Mouse (Mus musculus): Measurements from ENCODE around the gene Csrnp2. TPM values are rescaled to one million over a fixed set of nuclear protein-coding genes. Genes with fewer than 3 reads are reported as not detected.
"Not testable (repeated sequence)": the region's sequence is repeated elsewhere in the genome, so short reads cannot be mapped to it uniquely, and the experiment has no call there.

Csrnp2 gene
- polyA plus RNA-seq, 1 experiment from 2014 or later = 28.9 TPM

DNA sequence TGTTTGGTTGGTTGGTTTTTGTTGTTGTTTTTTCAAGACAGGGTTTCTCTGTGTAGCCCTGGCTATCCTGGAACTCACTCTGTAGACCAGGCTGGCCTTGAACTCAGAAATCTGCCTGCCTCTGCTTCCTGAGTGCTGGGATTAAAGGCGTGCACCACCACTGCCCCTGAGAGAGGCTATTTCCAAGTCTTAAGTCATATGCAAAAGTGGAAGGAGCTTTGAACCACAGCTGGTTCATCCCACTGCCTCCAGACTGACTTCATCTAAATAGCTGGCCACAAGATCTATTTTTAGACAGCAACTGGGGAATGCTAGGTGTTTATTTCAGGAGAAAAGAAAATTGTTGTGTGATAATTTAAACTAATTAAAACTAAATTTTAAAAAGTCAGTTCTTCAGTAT is 7.0 kb downstream of the Csrnp2 start:
- H3K4me3 ChIP-seq (ENCODE audit: low read depth, low read length); H3K27ac ChIP-seq (ENCODE audit: low read depth, low read length); DNase-seq (ENCODE audit: low spot score); H3K27me3 ChIP-seq (ENCODE audit: control insufficient read depth, insufficient read depth, low read length); H3K4me2 ChIP-seq (ENCODE audit: low read depth); H3K9me3 ChIP-seq (ENCODE audit: control insufficient read depth, low read length); ATAC-seq (ENCODE audit: insufficient read depth, low FRiP score, low TSS enrichment); H3K9ac ChIP-seq (ENCODE audit: low read length); H3K4me1 ChIP-seq (ENCODE audit: control insufficient read depth, insufficient read depth, low read length): not testable (repeated sequence)
- WGBS = 95% methylated on average over 1 of the region's 1 CpGs
- peaks cover 14% of the 10 kb centered on the region for H3K36me3 ChIP-seq (ENCODE audit: control insufficient read depth, insufficient read depth, low read length)

DNA sequence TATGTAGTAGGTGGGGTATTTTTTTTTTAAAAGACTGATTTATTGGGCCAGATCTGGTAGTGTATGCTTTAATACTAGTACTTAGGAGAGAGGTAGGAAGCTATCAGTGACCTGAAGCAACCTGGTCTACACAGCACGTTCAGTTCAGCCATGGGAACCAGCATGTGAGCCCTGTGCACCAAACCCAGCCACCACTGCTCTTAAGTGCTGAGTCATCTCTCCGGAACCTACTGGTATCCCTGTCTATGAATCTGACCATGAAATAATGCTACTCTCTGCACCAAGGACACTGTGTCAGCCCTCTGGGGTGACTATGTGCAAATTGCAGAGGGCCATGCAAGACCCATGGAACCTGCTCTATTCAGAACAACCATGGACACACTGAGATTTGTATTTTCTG is 8.2 kb downstream of the Csrnp2 start:
- Histone ChIP-seq H3K27me3 (ENCODE audit: control insufficient read depth, insufficient read depth, low read length) (no peaks in the 10 kb centered on the region), H3K9me3 (ENCODE audit: control insufficient read depth, low read length) (no peaks in the 10 kb centered on the region), H3K4me3 (ENCODE audit: low read depth, low read length) (no peak overlapping the region), H3K4me1 (ENCODE audit: control insufficient read depth, insufficient read depth, low read length) (peaks cover 4% of the 10 kb centered on the region), H3K36me3 (ENCODE audit: control insufficient read depth, insufficient read depth, low read length) (peaks cover 18% of the 10 kb centered on the region), H3K9ac (ENCODE audit: low read length) (no peak overlapping the region), H3K4me2 (ENCODE audit: low read depth) (no peak overlapping the region), H3K27ac (ENCODE audit: low read depth, low read length) (no peak overlapping the region)
- ATAC-seq (ENCODE audit: insufficient read depth, low FRiP score, low TSS enrichment) (no peak), DNase-seq (ENCODE audit: low spot score) (no peak)
- WGBS = 84% methylated on average over 2 of the region's 2 CpGs

DNA sequence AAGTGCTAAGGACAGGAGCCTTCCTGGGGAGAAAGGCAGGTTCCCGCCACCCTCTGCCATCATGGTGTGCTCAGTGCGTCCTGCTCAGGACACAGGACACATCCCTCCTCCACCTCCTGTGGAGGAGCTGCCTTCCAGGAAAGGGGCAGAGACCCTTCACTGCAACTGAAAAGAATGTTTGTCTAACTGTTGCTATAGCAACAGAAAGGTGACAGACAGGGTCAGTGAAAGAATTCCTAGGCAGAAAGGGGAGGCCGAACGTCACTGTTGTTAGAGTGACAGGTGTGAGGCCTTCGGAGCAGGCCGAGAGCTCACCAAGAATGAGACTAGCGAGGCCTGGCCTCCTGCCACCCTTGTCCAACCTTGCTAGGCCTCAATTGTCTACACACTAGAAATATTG is 8.8 kb downstream of the Csrnp2 start:
- ATAC-seq (ENCODE audit: insufficient read depth, low FRiP score, low TSS enrichment) = no peak
- Histone ChIP-seq H3K36me3 (ENCODE audit: control insufficient read depth, insufficient read depth, low read length) (peaks cover 21% of the 10 kb centered on the region), H3K27ac (ENCODE audit: low read depth, low read length) (no peak overlapping the region), H3K4me1 (ENCODE audit: control insufficient read depth, insufficient read depth, low read length) (peaks cover 2% of the 10 kb centered on the region; the same call in 1 of the 2 replicates), H3K4me3 (ENCODE audit: low read depth, low read length) (no peak overlapping the region), H3K4me2 (ENCODE audit: low read depth) (no peak overlapping the region), H3K27me3 (ENCODE audit: control insufficient read depth, insufficient read depth, low read length) (no peaks in the 10 kb centered on the region), H3K9me3 (ENCODE audit: control insufficient read depth, low read length) (no peaks in the 10 kb centered on the region), H3K9ac (ENCODE audit: low read length) (no peak overlapping the region)
- WGBS = 20% methylated on average over 7 of the region's 7 CpGs
- DNase-seq (ENCODE audit: low spot score) = no peak

DNA sequence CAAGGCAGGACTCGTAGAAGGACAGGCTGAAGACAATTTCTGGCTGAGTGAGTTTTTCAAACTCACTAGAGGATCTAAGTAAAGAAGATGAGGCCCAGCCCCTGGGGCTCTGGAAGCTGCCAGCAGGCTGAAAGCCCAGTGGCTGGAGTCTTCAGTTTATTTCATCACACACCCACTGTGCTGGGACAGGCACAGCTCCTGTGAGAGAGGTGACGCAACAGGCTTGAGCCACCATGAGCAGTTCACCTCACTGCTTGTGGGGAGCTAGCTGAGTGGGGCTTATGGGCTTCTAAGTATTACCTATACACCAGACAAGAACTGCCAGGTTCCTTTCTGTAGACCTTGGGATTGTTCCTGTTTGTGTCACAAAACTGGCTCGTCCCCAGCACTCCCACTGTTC is 9.7 kb downstream of the Csrnp2 start:
- ATAC-seq (ENCODE audit: insufficient read depth, low FRiP score, low TSS enrichment) (no peak), DNase-seq (ENCODE audit: low spot score) (no peak)
- Histone ChIP-seq H3K4me1 (ENCODE audit: control insufficient read depth, insufficient read depth, low read length) (peaks cover 2% of the 10 kb centered on the region; the same call in 1 of the 2 replicates), H3K9me3 (ENCODE audit: control insufficient read depth, low read length) (no peaks in the 10 kb centered on the region), H3K27ac (ENCODE audit: low read depth, low read length) (no peak overlapping the region), H3K4me2 (ENCODE audit: low read depth) (no peak overlapping the region), H3K27me3 (ENCODE audit: control insufficient read depth, insufficient read depth, low read length) (no peaks in the 10 kb centered on the region), H3K9ac (ENCODE audit: low read length) (no peak overlapping the region), H3K4me3 (ENCODE audit: low read depth, low read length) (no peak overlapping the region), H3K36me3 (ENCODE audit: control insufficient read depth, insufficient read depth, low read length) (peaks cover 26% of the 10 kb centered on the region)
- 89% methylated on average over 3 of the region's 3 CpGs for WGBS

DNA sequence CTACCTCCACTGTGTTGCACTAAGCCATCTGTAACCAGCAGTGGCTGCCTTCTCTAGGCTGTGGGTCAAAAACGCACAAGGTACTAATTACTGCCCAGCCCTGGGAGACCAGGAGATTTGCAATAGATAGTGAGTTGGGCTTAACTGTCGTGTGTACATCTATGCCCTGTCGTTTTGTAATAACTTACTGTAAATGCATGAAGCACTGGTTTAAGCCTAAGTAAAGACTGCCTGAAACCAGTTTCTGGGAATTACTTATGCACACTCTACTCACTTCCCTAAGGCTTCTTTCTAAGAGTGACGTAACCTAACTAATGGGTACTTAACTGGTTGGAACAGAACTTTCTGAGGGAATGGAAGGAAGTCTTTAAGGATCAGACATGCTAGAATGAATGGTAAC is 16.4 kb downstream of the Csrnp2 start:
- Histone ChIP-seq H3K9ac (ENCODE audit: low read length) (no peak overlapping the region), H3K27me3 (ENCODE audit: control insufficient read depth, insufficient read depth, low read length) (no peaks in the 10 kb centered on the region), H3K9me3 (ENCODE audit: control insufficient read depth, low read length) (no peaks in the 10 kb centered on the region), H3K27ac (ENCODE audit: low read depth, low read length) (no peak overlapping the region), H3K4me2 (ENCODE audit: low read depth) (no peak overlapping the region), H3K4me1 (ENCODE audit: control insufficient read depth, insufficient read depth, low read length) (no peaks in the 10 kb centered on the region), H3K36me3 (ENCODE audit: control insufficient read depth, insufficient read depth, low read length) (peaks cover 35% of the 10 kb centered on the region), H3K4me3 (ENCODE audit: low read depth, low read length) (no peak overlapping the region)
- ATAC-seq (ENCODE audit: insufficient read depth, low FRiP score, low TSS enrichment) (no peak), DNase-seq (ENCODE audit: low spot score) (no peak)
- 89% methylated on average over 4 of the region's 4 CpGs for WGBS

DNA sequence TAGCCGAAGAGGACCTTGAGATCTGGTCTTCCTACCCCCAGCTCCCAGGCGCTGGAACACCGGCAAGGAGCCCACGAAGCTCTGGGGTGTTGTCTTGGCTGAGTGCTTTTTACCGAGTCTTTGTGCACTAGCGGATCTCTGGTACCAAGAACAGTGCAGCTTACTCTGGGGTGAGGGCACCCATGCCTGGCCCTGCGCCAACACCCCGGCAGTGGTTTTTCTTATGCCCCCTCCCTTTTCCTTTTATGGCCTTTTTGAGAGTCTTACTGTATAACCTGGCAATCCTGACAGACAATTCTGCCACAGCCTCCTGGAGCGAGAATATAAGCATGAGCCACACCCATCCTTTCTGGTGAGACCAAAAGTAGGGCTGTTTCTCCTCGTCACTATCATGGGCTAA is 16.9 kb downstream of the Csrnp2 start:
- Histone ChIP-seq H3K4me1 (ENCODE audit: control insufficient read depth, insufficient read depth, low read length) (no peaks in the 10 kb centered on the region), H3K9ac (ENCODE audit: low read length) (no peak overlapping the region), H3K4me3 (ENCODE audit: low read depth, low read length) (no peak overlapping the region), H3K27me3 (ENCODE audit: control insufficient read depth, insufficient read depth, low read length) (no peaks in the 10 kb centered on the region), H3K36me3 (ENCODE audit: control insufficient read depth, insufficient read depth, low read length) (peaks cover 32% of the 10 kb centered on the region), H3K9me3 (ENCODE audit: control insufficient read depth, low read length) (no peaks in the 10 kb centered on the region), H3K4me2 (ENCODE audit: low read depth) (no peak overlapping the region), H3K27ac (ENCODE audit: low read depth, low read length) (no peak overlapping the region)
- ATAC-seq (ENCODE audit: insufficient read depth, low FRiP score, low TSS enrichment) (no peak), DNase-seq (ENCODE audit: low spot score) (no peak)
- WGBS = 88% methylated on average over 10 of the region's 10 CpGs

DNA sequence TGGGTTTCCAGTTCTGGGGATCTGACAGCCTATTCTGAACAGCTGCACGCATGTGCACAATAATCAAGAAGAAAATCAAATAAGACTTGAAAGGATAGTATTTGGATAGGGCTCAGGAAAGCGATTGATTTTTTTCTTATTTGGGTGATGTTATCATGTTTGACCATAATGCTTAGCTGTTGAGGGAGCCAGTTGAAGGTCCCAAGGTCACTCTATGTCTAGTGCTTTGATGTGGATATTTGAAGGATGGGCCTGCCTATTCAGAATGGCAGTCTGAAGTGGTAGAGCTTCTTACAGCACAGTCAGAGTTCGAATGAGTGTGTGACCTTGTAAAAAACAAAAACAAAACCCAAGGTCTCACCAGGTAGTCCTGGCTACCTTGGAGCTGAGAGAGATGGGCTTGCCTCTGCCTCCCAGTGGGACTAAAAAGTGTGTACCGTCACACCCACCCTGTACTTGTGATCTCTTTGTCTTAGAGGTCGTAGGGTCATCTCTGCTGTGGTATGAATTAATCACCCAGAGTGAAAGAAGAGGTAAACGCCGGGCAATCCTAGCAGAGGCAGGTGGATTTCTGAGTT is 21.3 kb downstream of the Csrnp2 start:
- H3K4me2 ChIP-seq (ENCODE audit: low read depth) = no peak overlapping the region
- H3K9ac ChIP-seq (ENCODE audit: low read length) = no peak overlapping the region
- H3K36me3 ChIP-seq (ENCODE audit: control insufficient read depth, insufficient read depth, low read length) = peaks cover 17% of the 10 kb centered on the region
- H3K27ac ChIP-seq (ENCODE audit: low read depth, low read length) = no peak overlapping the region
- 80% methylated on average over 7 of the region's 7 CpGs for WGBS
- ATAC-seq (ENCODE audit: insufficient read depth, low FRiP score, low TSS enrichment) (no peak), DNase-seq (ENCODE audit: low spot score) (no peak)
- peaks cover 8% of the 10 kb centered on the region for H3K4me1 ChIP-seq (ENCODE audit: control insufficient read depth, insufficient read depth, low read length)
- no peaks in the 10 kb centered on the region for H3K9me3 ChIP-seq (ENCODE audit: control insufficient read depth, low read length)
- no peak overlapping the region for H3K4me3 ChIP-seq (ENCODE audit: low read depth, low read length)
- no peaks in the 10 kb centered on the region for H3K27me3 ChIP-seq (ENCODE audit: control insufficient read depth, insufficient read depth, low read length)

DNA sequence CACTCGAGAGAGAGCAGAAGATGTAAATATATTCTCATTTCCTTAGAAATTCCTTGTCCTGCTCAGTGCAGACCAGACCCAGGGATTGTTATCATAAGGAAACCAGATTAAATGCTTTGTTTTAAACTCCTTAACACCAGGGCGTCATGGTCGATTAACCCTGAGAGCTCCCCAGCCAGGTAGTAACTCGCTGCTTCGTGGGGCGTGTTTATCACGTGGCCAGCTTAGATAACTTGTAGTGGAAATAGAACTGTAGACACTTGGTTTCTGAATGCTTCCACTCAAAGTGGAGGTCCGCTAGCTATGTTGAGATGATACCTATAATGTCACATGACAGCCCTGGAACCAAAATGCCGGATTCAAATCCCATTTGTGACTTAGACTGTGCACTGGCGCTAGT is 25.3 kb downstream of the Csrnp2 start:
- 66% methylated on average over 10 of the region's 10 CpGs for WGBS
- Histone ChIP-seq H3K36me3 (ENCODE audit: control insufficient read depth, insufficient read depth, low read length) (peaks cover 2% of the 10 kb centered on the region; the same call in 1 of the 2 replicates), H3K4me3 (ENCODE audit: low read depth, low read length) (peak overlapping the region; percentile 79), H3K9ac (ENCODE audit: low read length) (peak overlapping the region; percentile 81), H3K4me1 (ENCODE audit: control insufficient read depth, insufficient read depth, low read length) (peaks cover 19% of the 10 kb centered on the region), H3K9me3 (ENCODE audit: control insufficient read depth, low read length) (no peaks in the 10 kb centered on the region), H3K4me2 (ENCODE audit: low read depth) (peak overlapping the region; percentile 88), H3K27me3 (ENCODE audit: control insufficient read depth, insufficient read depth, low read length) (no peaks in the 10 kb centered on the region), H3K27ac (ENCODE audit: low read depth, low read length) (no peak overlapping the region)
- DNase-seq (ENCODE audit: low spot score) = no peak
- no peak for ATAC-seq (ENCODE audit: insufficient read depth, low FRiP score, low TSS enrichment)

DNA sequence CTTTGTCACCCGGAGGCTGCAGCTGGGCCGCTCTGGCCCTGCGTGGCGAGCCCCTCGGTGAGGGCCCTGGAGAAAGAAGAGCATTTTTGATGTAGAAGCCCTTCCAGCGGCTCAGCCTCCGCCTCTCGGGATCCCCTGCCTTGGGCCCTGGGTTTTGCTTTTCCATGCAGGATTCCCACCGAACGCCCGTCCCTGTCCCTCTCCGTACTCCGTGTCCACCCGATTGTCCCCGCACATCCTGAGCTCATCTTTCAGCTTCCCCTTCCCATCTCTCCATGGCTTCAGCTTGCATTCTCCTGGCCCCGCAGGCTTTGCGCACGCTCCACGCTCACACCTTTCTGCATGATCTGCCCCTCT is 26.1 kb downstream of the Csrnp2 start:
- peak overlapping the region; percentile 79; the same call in 1 of the 2 replicates for H3K27ac ChIP-seq (ENCODE audit: low read depth, low read length)
- peak overlapping the region; percentile 79 for H3K4me3 ChIP-seq (ENCODE audit: low read depth, low read length)
- peaks cover 19% of the 10 kb centered on the region for H3K4me1 ChIP-seq (ENCODE audit: control insufficient read depth, insufficient read depth, low read length)
- peak overlapping the region; percentile 88 for H3K4me2 ChIP-seq (ENCODE audit: low read depth)
- no peaks in the 10 kb centered on the region for H3K9me3 ChIP-seq (ENCODE audit: control insufficient read depth, low read length)
- ATAC-seq (ENCODE audit: insufficient read depth, low FRiP score, low TSS enrichment) (no peak), DNase-seq (ENCODE audit: low spot score) (no peak)
- WGBS = 1% methylated on average over 19 of the region's 19 CpGs
- H3K9ac ChIP-seq (ENCODE audit: low read length) = peak overlapping the region; percentile 81
- H3K36me3 ChIP-seq (ENCODE audit: control insufficient read depth, insufficient read depth, low read length) = no peaks in the 10 kb centered on the region
- no peaks in the 10 kb centered on the region for H3K27me3 ChIP-seq (ENCODE audit: control insufficient read depth, insufficient read depth, low read length)
